Mouse (Mus musculus) thymus, postnatal 10 days (tissue): ENCODE results near the gene Spty2d1.
"Not testable (repeated sequence)": the region's sequence is repeated elsewhere in the genome, so short reads cannot be mapped to it uniquely, and the experiment has no call there.

Source experiments
- DNase-seq, 2 experiments: peaks; one replicate each; pipeline ENCODE4 v3.0.0; 2021; ENCODE audit warnings: low spot score in 2 of 2

Gene Spty2d1

GRCm38 (mm10) chr7:47008168-47008993, at the start of gene Spty2d1:
Gene Spty2d1 (minus strand): TSS chr7:47008411.
- peak; percentile 96 to 97 for DNase-seq

- no peak for DNase-seq
These were observed 48.1 kb upstream of the Spty2d1 start for GRCm38 (mm10) chr7:47056273-47056672.

GRCm38 (mm10) chr7:47055744-47056143, 47.5 kb upstream of the Spty2d1 start:
- DNase-seq: no peak

- DNase-seq: no peak
These were observed 46.5 kb upstream of the Spty2d1 start for GRCm38 (mm10) chr7:47054666-47055065.

DNA sequence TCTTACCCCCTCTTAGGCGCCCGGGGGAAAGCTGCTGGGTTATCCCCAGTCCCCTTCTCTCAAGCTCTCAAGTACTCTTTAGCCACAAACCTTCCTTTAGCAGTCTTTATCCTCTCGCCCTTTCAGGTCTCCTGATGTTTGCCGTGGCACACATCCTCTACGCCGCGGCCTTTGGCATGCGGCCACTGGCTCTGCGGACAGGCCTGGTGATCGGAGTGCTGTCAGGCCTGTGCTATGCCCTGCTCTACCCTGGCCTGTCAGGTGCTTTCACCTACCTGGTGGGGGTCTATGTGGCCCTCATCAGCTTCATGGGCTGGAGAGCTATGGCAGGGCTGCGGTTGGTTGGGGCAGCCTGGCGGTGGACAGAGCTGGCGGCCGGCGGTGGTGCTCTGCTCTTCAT, 45.1 kb upstream of the Spty2d1 start:
- DNase-seq: no peak

- no peak for DNase-seq
These were observed 44.1 kb upstream of the Spty2d1 start for GRCm38 (mm10) chr7:47052276-47052675.

GRCm38 (mm10) chr7:47051404-47052151, 43.4 kb upstream of the Spty2d1 start:
- DNase-seq: peak in 1 of 2 experiments; percentile 6

GRCm38 (mm10) chr7:47050766-47051165, 42.6 kb upstream of the Spty2d1 start:
- no peak for DNase-seq

- peak; percentile 96 to 97 for DNase-seq
These were observed 42.2 kb upstream of the Spty2d1 start, which contains the start of gene Tmem86a for GRCm38 (mm10) chr7:47050366-47050765. Gene Tmem86a (plus strand): TSS chr7:47050601.

GRCm38 (mm10) chr7:47042823-47043490, 34.7 kb upstream of the Spty2d1 start:
- DNase-seq: no peak

DNA sequence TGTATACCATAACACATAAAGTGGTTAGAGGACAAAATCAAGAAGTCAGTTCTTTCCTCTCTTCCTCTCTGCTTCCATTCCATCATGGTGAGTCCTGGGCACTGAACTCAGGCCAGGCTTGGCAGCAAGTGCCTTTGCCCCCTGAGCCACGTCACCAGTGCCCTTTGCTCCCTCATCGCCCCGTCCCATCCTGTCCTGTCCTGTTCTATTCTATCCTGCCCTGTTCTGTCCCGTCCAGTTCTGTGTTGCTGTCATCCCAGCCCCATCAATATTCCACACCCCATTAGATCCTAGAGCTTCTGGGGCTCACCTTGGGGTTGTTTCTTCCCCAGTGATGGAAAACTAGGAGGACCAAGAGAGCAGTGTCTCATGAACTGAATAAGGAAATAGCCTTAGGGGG, 33.9 kb upstream of the Spty2d1 start:
- no peak for DNase-seq

DNA sequence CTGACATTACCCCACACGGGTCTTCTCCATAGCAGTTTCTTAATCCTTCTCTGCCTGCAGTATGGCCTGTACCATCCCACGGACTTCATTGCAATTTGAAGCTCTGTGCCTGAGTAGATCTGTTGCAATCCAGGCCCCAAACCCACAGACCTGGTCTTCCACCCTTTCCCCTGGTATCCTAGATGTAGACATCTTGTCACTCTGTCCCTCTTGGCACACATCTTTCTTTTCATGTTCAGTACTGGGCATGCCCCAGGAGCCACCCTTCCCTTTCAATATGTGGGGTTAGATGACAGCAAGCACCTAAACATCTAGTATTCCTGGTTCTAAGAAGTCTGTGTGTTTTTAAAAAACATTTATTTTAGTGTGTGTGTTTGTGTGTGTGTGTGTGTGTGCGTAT, 33.5 kb upstream of the Spty2d1 start:
- DNase-seq: no peak

- DNase-seq: no peak
These were observed 27.2 kb upstream of the Spty2d1 start for GRCm38 (mm10) chr7:47035426-47035825.

- no peak for DNase-seq
These were observed 26.7 kb upstream of the Spty2d1 start for GRCm38 (mm10) chr7:47034785-47035384.

DNA sequence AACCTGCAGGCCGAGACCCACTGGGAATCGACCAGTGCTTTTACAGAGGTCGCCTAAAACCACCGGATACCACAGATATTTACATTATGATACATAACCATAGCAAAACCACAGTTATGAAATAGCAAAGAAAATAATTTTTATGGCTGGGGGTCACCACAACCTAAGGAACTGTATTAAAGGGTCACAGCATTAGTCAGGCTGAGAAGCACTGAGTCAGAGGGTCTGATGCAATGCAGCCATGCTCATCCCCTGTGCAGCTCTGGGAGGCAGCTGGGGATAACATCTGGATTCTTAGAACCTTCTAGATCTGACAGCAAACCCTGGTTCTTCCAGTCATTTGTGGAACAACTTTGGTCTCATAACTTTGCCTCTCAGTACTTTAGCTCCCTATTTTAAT, 23.2 kb upstream of the Spty2d1 start:
- no peak for DNase-seq

DNA sequence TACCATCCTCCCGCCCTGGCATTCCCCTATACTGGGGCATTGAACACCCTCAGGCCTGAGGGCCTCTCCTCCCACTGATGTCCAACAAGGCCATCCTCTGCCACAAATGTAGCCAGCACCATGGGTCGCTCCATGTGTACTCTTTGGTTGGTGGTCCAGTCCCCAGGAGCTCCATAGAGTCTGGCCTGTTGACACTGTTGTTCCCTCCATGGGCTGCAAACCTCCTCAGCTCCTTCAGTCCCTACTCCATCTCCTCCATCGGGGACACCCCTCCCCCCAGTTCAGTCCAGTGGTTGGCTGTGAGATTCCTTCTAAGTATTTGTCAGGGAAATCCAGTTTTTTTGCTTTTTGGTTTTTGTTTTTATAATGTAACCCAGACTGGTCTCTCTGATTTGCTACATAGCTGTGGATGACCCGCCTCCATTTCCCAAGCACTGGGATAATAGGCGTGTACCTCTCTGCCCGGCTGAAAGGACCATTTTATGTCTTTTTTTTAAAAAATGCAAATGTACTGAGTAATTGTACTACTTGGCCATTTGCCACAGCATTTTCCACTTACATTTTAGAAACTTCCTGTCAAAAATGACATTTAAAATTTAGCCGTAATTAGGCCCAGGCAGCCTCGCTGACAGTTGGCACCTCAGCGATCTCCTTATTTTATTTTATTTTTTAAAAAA, 22.4 kb upstream of the Spty2d1 start:
- DNase-seq: no peak

DNA sequence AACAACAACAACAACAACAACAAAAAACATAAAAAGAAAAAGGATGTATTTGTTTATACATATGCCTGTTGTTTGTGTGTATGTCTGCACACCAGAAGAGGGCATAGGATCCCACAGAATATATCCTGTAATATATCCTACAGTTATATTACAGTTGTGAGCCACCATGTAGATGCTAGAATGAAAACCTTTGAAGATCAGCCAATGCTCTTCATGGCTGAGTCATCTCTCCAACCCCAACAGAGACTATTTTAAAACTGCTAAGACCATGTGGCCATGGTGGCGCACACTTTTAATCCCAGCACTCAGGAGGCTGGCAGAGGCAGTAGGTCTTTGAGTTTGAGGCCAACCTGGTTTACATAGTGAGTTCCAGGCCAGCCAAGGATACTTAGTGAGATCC, 19.3 kb upstream of the Spty2d1 start:
- DNase-seq: no peak

DNA sequence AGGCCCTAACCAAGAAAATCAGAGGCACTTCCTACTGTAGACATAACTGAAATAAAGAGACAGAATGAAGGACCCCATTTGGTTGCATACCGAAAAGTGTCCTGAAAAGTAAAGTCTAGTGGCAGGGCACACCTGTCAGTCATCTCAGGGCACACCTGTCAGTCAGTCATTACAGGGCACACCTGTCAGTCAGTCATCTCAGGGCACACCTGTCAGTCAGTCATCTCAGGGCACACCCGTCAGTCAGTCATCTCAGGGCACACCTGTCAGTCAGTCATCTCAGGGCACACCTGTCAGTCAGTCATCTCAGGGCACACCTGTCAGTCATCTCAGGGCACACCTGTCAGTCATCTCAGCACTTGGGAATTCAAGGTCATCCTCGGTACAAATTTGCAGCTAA, 18.7 kb upstream of the Spty2d1 start:
- DNase-seq: not testable (repeated sequence)

DNA sequence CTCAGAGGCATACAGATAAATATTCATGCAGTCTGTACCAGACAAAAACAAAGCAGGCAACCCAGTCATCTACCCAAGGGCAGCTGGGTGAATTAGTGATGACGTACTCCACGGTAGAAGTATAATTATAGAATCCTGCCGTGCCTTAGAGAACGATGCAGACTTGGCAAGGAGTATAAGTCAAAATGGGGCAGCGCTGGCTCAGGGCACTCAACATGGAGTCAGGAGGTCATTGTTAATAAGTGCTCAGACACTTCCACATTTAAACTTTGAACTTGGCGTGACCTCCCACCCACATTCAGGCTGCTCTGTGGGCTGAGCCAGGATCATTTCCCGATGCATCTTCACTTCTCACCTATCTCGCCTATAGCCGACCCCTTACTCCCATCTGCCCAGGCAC, 17.2 kb upstream of the Spty2d1 start:
- DNase-seq: no peak

DNA sequence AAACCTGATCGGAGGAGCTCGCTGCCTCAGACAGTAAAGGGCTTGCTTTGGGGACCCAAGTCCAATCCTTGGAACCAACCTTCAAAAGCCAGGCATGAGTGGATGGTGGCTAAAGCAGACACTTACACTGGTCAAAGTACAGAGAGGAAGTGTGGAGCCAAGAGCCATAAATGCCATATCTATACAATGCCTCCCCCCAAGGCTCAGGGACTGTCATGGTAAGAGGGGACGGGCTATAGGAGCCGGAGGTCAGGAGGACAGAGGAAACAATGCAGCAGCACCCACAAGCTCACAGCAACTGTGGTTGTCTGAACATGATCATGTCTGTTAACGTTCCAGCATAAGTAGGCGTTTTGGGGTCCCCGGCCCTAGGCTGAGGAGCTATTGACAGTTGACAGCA, 16.2 kb upstream of the Spty2d1 start:
- no peak for DNase-seq

DNA sequence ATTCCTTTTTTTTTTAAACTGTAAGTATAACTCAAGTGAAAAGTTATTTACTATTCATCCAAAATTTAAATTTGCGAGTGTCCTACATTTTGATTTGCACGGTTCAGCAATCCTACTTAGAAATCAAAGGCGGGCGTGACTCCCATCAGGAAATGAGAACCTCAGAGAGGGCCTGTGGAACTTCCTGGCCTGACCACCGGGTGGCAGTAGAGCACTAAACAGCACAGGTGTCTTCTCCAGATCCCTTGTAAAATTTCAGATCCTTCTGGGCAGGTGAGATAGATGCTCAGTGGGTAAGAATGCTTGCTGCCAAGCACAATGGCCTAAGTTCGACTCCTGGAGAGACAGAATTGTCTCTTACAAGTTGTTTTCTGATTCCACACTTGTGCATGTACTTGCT, 15.3 kb upstream of the Spty2d1 start:
- peak; percentile 66 to 88 for DNase-seq
